Comparison of ENCODE assay signal across 26 mouse cellular contexts in genomic region chr7:111977871-111978270, GRCm38 (mm10).
"Had no signal": no experiment of that assay in that cellular context is flagged by ENCODE, and none has a peak within 500 bp of the region (broad histone marks: within the 10 kb centered on the region; RNA-seq: fewer than 3 reads in every experiment).

No protein-coding gene starts in this region.

- DNase-seq: cerebellum, adult 9-10 months; cerebellum, adult 9-11 months; cerebellum, postnatal 10 days; cerebellum, postnatal 14 days; cerebellum, postnatal 25 days; cerebellum, postnatal 36 days; embryo, embryonic 11 days; forebrain, postnatal 0 days; gastrocnemius, adult 2 months; gastrocnemius, postnatal 10 days; gastrocnemius, postnatal 14 days; gastrocnemius, postnatal 25 days; gastrocnemius, postnatal 36 days; heart, adult 18-20 months; heart, adult 2 months had no signal

- ATAC-seq: forebrain, embryonic 13.5 days; forebrain, embryonic 14.5 days; forebrain, embryonic 15.5 days; forebrain, embryonic 16.5 days; forebrain, postnatal 0 days had no signal

- H3K4me1 ChIP-seq: embryonic facial prominence, embryonic 10.5 days; embryonic facial prominence, embryonic 12.5 days; embryonic facial prominence, embryonic 13.5 days; embryonic facial prominence, embryonic 15.5 days; forebrain, embryonic 10.5 days; forebrain, embryonic 12.5 days; forebrain, embryonic 13.5 days; forebrain, embryonic 15.5 days had no signal

- H3K27ac ChIP-seq: embryonic facial prominence, embryonic 10.5 days; embryonic facial prominence, embryonic 12.5 days; embryonic facial prominence, embryonic 13.5 days; embryonic facial prominence, embryonic 15.5 days; forebrain, embryonic 10.5 days; forebrain, embryonic 12.5 days; forebrain, embryonic 13.5 days; forebrain, embryonic 15.5 days; gastrocnemius, adult 2 months; heart, adult 2 months had no signal

- H3K4me3 ChIP-seq: embryonic facial prominence, embryonic 10.5 days; embryonic facial prominence, embryonic 12.5 days; embryonic facial prominence, embryonic 13.5 days; embryonic facial prominence, embryonic 15.5 days; erythroblast, embryonic 14.5 days; forebrain, embryonic 10.5 days; forebrain, embryonic 12.5 days; forebrain, embryonic 13.5 days; forebrain, embryonic 15.5 days; gastrocnemius, adult 2 months; heart, adult 2 months had no signal

- H3K4me2 ChIP-seq: embryonic facial prominence, embryonic 12.5 days; embryonic facial prominence, embryonic 13.5 days; embryonic facial prominence, embryonic 15.5 days; forebrain, embryonic 12.5 days; forebrain, embryonic 13.5 days; forebrain, embryonic 15.5 days had no signal

- H3K36me3 ChIP-seq: embryonic facial prominence, embryonic 10.5 days; embryonic facial prominence, embryonic 12.5 days; embryonic facial prominence, embryonic 13.5 days; embryonic facial prominence, embryonic 15.5 days; forebrain, embryonic 10.5 days; forebrain, embryonic 12.5 days; forebrain, embryonic 15.5 days had no signal

- H3K27me3 ChIP-seq: embryonic facial prominence, embryonic 12.5 days; embryonic facial prominence, embryonic 13.5 days; embryonic facial prominence, embryonic 15.5 days; forebrain, embryonic 12.5 days; forebrain, embryonic 13.5 days; forebrain, embryonic 15.5 days had no signal
